19 mouse cellular contexts compared by ENCODE assay signal in the genomic region with DNA sequence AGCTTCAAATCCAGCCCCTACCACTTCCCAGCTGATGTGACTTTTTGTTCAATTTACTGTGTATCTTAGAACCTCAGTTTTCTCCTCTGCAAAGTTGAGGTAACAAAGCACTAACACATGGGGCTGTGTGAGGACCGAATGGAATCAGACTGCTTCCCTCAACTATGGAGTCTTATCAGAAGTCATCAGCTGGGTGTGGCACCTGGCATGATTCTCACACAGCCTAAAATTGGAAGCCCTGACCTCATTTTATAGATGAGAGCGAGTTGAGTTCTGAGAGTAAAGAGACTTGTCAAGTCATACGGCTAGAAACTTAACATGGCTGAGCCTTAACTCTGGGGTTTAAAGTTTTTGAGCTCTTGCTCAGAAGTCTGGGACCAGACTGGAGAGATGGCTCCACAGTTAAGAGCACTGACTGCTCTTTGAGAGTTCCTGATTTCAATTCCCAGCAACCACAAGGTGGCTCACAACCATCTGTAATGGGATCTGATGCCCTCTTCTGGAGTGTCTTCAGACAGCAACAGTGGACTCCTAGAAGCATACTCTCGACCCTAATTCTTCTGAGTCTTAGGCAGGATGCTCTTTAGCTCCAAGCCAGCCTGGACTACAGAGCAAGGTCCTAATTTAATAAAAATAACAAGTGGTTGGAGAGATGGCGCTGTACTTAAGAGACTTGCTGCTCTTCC. TPM values are rescaled to one million over a fixed set of nuclear protein-coding genes. Genes with fewer than 3 reads are reported as not detected.
DNase-seq lines count a peak whose midpoint lies in the region; ATAC-seq and TF ChIP-seq lines count a peak whose summit lies in the region.
"Had no signal": no experiment of that assay in that cellular context is flagged by ENCODE, and none has a peak within 500 bp of the region (broad histone marks: within the 10 kb centered on the region; RNA-seq: fewer than 3 reads in every experiment).

No protein-coding gene starts in this region.

- peaks cover 5% of the 10 kb centered on the region; the same call in 1 of the 2 replicates for H3K4me1 ChIP-seq in kidney, adult 2 months (ENCODE audit: control insufficient read depth, insufficient read depth, low read length)
- H3K4me1 ChIP-seq in bone marrow, adult 2 months (ENCODE audit: control insufficient read depth, insufficient read depth, low read length) = no peaks in the 10 kb centered on the region
- 0 out of 2 replicates have a peak, but pooled peaks cover 3% of the 10 kb centered on the region for H3K4me1 ChIP-seq in stomach, postnatal 0 days (replicated peaks; ENCODE audit: control insufficient read depth, insufficient read depth)

- H3K27ac ChIP-seq in kidney, adult 2 months (ENCODE audit: insufficient read depth, low read depth, low read length) = no peak overlapping the region
- H3K27ac ChIP-seq in bone marrow, adult 2 months (ENCODE audit: control insufficient read depth, insufficient read depth, low read depth, low read length, poor library complexity) = no peak overlapping the region
- no peak overlapping the region for H3K27ac ChIP-seq in stomach, postnatal 0 days (replicated peaks)
- H3K27ac ChIP-seq: hindbrain, embryonic 14.5 days; liver, embryonic 13.5 days; macrophage had no signal

- no peak overlapping the region for H3K4me3 ChIP-seq in kidney, adult 2 months (ENCODE audit: insufficient read depth, low read depth, low read length)
- H3K4me3 ChIP-seq in bone marrow, adult 2 months (replicated peaks; ENCODE audit: control insufficient read depth, low read depth, low read length) = no peak overlapping the region
- H3K4me3 ChIP-seq in stomach, postnatal 0 days (ENCODE audit: low read depth, low read length) = no peak overlapping the region
- H3K4me3 ChIP-seq: liver, embryonic 13.5 days; neural tube, embryonic 13.5 days had no signal

- no peak for TF ChIP-seq POLR2A in kidney, adult 2 months (IDR thresholded peaks at IDR 0.05; ENCODE audit: low read depth, low read length)
- TF ChIP-seq POLR2A in bone marrow, adult 2 months (IDR thresholded peaks at IDR 0.05; ENCODE audit: borderline replicate concordance, control insufficient read depth, low read depth, low read length) = no peak

- H3K9ac ChIP-seq in stomach, postnatal 0 days (ENCODE audit: low read length) = no peak overlapping the region
- H3K9ac ChIP-seq: hindbrain, embryonic 14.5 days; liver, embryonic 13.5 days; neural tube, embryonic 13.5 days had no signal

- no peak for ATAC-seq in stomach, postnatal 0 days (ENCODE audit: low FRiP score, low TSS enrichment)
- no peak for ATAC-seq in frontal cortex, adult (ENCODE audit: low TSS enrichment)
- ATAC-seq: forebrain, embryonic 16.5 days had no signal

- H3K4me2 ChIP-seq in stomach, postnatal 0 days (replicated peaks; ENCODE audit: low read depth) = no peak overlapping the region
- H3K4me2 ChIP-seq: hindbrain, embryonic 14.5 days; liver, embryonic 13.5 days; neural tube, embryonic 13.5 days had no signal

- no peaks in the 10 kb centered on the region for H3K36me3 ChIP-seq in kidney, adult 2 months (ENCODE audit: control insufficient read depth, insufficient read depth, low read length)
- H3K36me3 ChIP-seq in stomach, postnatal 0 days (ENCODE audit: control insufficient read depth, insufficient read depth, low read length) = peaks cover 5% of the 10 kb centered on the region

- DNase-seq in kidney, adult 2 months = no peak
- no peak for DNase-seq in kidney, postnatal 4 days
- DNase-seq in thymus, postnatal 25 days = peak; percentile 28
- no peak for DNase-seq in thymus, postnatal 36 days
- no peak for DNase-seq in stomach, postnatal 0 days (ENCODE audit: low spot score)
- DNase-seq in right cerebral cortex, adult 2 months (ENCODE audit: low spot score in 2 of 2) = no peak
- DNase-seq: cerebellum, adult 11-12 months; gastrocnemius, postnatal 14 days; liver, embryonic 13.5 days; thymus, adult 2 months had no signal

- 89% methylated on average over 5 of the region's 5 CpGs for WGBS in kidney, adult 2 months
- 71% methylated on average over 5 of the region's 5 CpGs for WGBS in bone marrow, adult 2 months
- 75% methylated on average over 5 of the region's 5 CpGs for WGBS in stomach, postnatal 0 days

- 0 out of 2 replicates have a peak, but pooled peaks have one; percentile 22 for TF ChIP-seq CTCF in kidney, adult 2 months (conservative IDR thresholded peaks at IDR 0.05; ENCODE audit: insufficient read depth, insufficient read length, low read depth, low read length)
- TF ChIP-seq CTCF in bone marrow, adult 2 months (IDR thresholded peaks at IDR 0.05; ENCODE audit: control insufficient read depth, insufficient read depth, low read length) = 0 out of 2 replicates have a peak, but pooled peaks have one; percentile 13
- TF ChIP-seq CTCF in stomach, postnatal 0 days (IDR thresholded peaks at IDR 0.05; ENCODE audit: low read depth) = peak; percentile 62

- H3K9me3 ChIP-seq in stomach, postnatal 0 days (ENCODE audit: control insufficient read depth, low read length) = no peaks in the 10 kb centered on the region
- H3K9me3 ChIP-seq: liver, embryonic 13.5 days; neural tube, embryonic 13.5 days had no signal

- H3K27me3 ChIP-seq in kidney, adult 2 months (replicated peaks; ENCODE audit: control insufficient read depth, insufficient read depth, low read length) = no peaks in the 10 kb centered on the region
- no peaks in the 10 kb centered on the region for H3K27me3 ChIP-seq in stomach, postnatal 0 days (ENCODE audit: control insufficient read depth, insufficient read depth, low read length)
- H3K27me3 ChIP-seq: liver, embryonic 13.5 days; neural tube, embryonic 13.5 days had no signal

- no peak for TF ChIP-seq EP300 in stomach, postnatal 0 days (optimal IDR thresholded peaks at IDR 0.05)

RNA-seq across cellular contexts. Expression of gene Zfp646, which starts 5.7 kb away (rescaled TPM):
- 11.9 and 14.3 TPM in 2 replicates for polyA plus RNA-seq in kidney, adult 2 months (2012; rRNA removed)
- 15.9 and 24.7 TPM in 2 replicates for polyA plus RNA-seq in bone marrow, adult 2 months (2011; ENCODE audit: insufficient read depth, insufficient read length, low replicate concordance, missing spikeins)
- polyA plus RNA-seq in stomach, postnatal 0 days (2015; fragmentation: Nextera tagmentation; extraction: Ambion mirVana) = 3.6 and 3.8 TPM in 2 replicates

RNA-seq across cellular contexts. Expression of gene Zfp668, which starts 6.3 kb away (rescaled TPM):
- 4.2 and 4.3 TPM in 2 replicates for polyA plus RNA-seq in kidney, adult 2 months (2012; rRNA removed)
- 4.0 and 8.3 TPM in 2 replicates for polyA plus RNA-seq in bone marrow, adult 2 months (2011; ENCODE audit: insufficient read depth, insufficient read length, low replicate concordance, missing spikeins)
- 6.5 and 6.6 TPM in 2 replicates for polyA plus RNA-seq in stomach, postnatal 0 days (2015; fragmentation: Nextera tagmentation; extraction: Ambion mirVana)

RNA-seq across cellular contexts. Expression of gene Prss53, which starts 20.5 kb away (rescaled TPM):
- polyA plus RNA-seq in kidney, adult 2 months (2012; rRNA removed) = 5.1 and 7.5 TPM in 2 replicates
- 1.6 TPM in 1 of 2 replicates, not detected in the other for polyA plus RNA-seq in bone marrow, adult 2 months (2011; ENCODE audit: insufficient read depth, insufficient read length, low replicate concordance, missing spikeins)
- 0.23 and 0.35 TPM in 2 replicates for polyA plus RNA-seq in stomach, postnatal 0 days (2015; fragmentation: Nextera tagmentation; extraction: Ambion mirVana)
- polyA plus RNA-seq: macrophage had no signal

RNA-seq across cellular contexts. Expression of gene Gm21974, which starts 25.0 kb away (rescaled TPM):
- not detected in 2 replicates for polyA plus RNA-seq in kidney, adult 2 months (2012; rRNA removed)
- not detected in 2 replicates for polyA plus RNA-seq in bone marrow, adult 2 months (2011; ENCODE audit: insufficient read depth, insufficient read length, low replicate concordance, missing spikeins)
- not detected in 2 replicates for polyA plus RNA-seq in stomach, postnatal 0 days (2015; fragmentation: Nextera tagmentation; extraction: Ambion mirVana)
- polyA plus RNA-seq: forebrain, embryonic 16.5 days; heart, embryonic 14.5 days; hindbrain, embryonic 14.5 days; kidney, embryonic 14.5 days; liver, embryonic 13.5 days; macrophage; midbrain, embryonic 16.5 days; neural tube, embryonic 13.5 days; thymus, adult 2 months had no signal

RNA-seq across cellular contexts. Expression of gene Vkorc1, which starts 25.1 kb away (rescaled TPM):
- 289 and 293 TPM in 2 replicates for polyA plus RNA-seq in kidney, adult 2 months (2012; rRNA removed)
- 15.1 and 22.3 TPM in 2 replicates for polyA plus RNA-seq in bone marrow, adult 2 months (2011; ENCODE audit: insufficient read depth, insufficient read length, low replicate concordance, missing spikeins)
- 123 and 130 TPM in 2 replicates for polyA plus RNA-seq in stomach, postnatal 0 days (2015; fragmentation: Nextera tagmentation; extraction: Ambion mirVana)
